Mouse (Mus musculus) bone marrow macrophage, adult 2 months (primary cell): ENCODE data around the gene Rps23.

Source experiments
- CTCF ChIP-seq: IDR thresholded peaks from 2 replicates; pipeline ENCODE4 v1.5.1; 2012; ENCODE audit warnings: low read depth, mild to moderate bottlenecking, low read length, moderate library complexity
- POLR2A ChIP-seq: IDR thresholded peaks from 2 replicates; pipeline ENCODE4 v1.6.1; 2012; ENCODE audit warnings: mild to moderate bottlenecking, low read depth, low read length, borderline replicate concordance

DNA sequence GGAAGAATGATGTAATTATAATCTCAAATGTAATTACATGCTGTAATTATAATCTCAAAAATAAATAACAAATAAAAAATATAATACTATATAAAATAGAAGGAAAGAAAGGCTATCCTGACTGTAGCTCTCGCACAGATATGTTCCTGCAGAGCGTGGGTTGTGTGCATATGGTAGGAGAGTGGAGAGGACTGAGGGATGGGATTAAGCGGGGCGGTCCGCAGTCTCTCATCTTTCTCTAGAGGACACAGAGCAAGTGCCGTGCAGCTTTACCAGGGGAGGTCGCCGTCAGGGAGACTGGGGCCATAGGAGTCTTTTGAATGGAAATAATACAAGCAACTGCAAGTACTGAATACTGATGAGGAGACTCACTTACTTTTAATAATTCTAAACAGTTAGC lies 37.8 kb downstream of the Rps23 start:
- TF ChIP-seq POLR2A = no peak
- TF ChIP-seq CTCF = no peak
